Mouse (Mus musculus) limb, embryonic 14.5 days (tissue): ENCODE results near the gene Megf8. TPM values are rescaled to one million over a fixed set of nuclear protein-coding genes. Genes with fewer than 3 reads are reported as not detected.
"Not testable (repeated sequence)": the region's sequence is repeated elsewhere in the genome, so short reads cannot be mapped to it uniquely, and the experiment has no call there.

Experiments used
- ATAC-seq: fragments of 200-750 bp; cut with Nextera tagmentation; 2 replicates; pipeline ENCODE4 v1.8.0; 2017; ENCODE audit warnings: low read depth, moderate number of reproducible peaks, moderate TSS enrichment; ENCODE audit not compliant: low FRiP score
- DNase-seq: peaks from one replicate; pipeline ENCODE4 v3.0.0-alpha.2; 2015; ENCODE audit warnings: low spot score
- H3K27ac ChIP-seq: fragments of 300-500 bp; sonication (generic); replicated peaks from 2 replicates; pipeline ENCODE4 v1.5.1; 2014; ENCODE audit warnings: low read depth, mild to moderate bottlenecking, low read length, moderate library complexity, mixed read lengths
- H3K27me3 ChIP-seq: fragments of 300-500 bp; sonication (generic); 2 replicates; pipeline ENCODE4 v1.6.1; 2014; ENCODE audit warnings: low read length, mixed read lengths; ENCODE audit not compliant: control insufficient read depth, insufficient read depth
- H3K36me3 ChIP-seq: fragments of 300-500 bp; sonication (generic); 2 replicates; pipeline ENCODE4 v1.6.1; 2014; ENCODE audit warnings: mild to moderate bottlenecking, low read length, moderate library complexity, mixed read lengths; ENCODE audit not compliant: control insufficient read depth, insufficient read depth
- H3K4me1 ChIP-seq: fragments of 300-500 bp; sonication (generic); 2 replicates; pipeline ENCODE4 v1.6.1; 2014; ENCODE audit warnings: antibody characterized with exemption, low read length, mixed read lengths; ENCODE audit not compliant: control insufficient read depth, insufficient read depth
- H3K4me2 ChIP-seq: fragments of 300-500 bp; sonication (generic); replicated peaks from 2 replicates; pipeline ENCODE4 v1.6.1; 2014; ENCODE audit warnings: low read depth, mild to moderate bottlenecking, low read length, moderate library complexity; ENCODE audit not compliant: severe bottlenecking
- H3K4me3 ChIP-seq: fragments of 300-500 bp; sonication (generic); replicated peaks from 2 replicates; pipeline ENCODE4 v1.5.1; 2014; ENCODE audit warnings: low read length
- H3K9ac ChIP-seq: fragments of 300-500 bp; sonication (generic); 2 replicates; pipeline ENCODE4 v1.6.1; 2014; ENCODE audit warnings: mild to moderate bottlenecking, low read depth, low read length, moderate library complexity; ENCODE audit not compliant: severe bottlenecking
- H3K9me3 ChIP-seq: fragments of 300-500 bp; sonication (generic); 2 replicates; pipeline ENCODE4 v1.6.1; 2016; ENCODE audit warnings: low read length; ENCODE audit not compliant: control insufficient read depth
- POLR2A ChIP-seq: fragments of 200-500 bp; IDR thresholded peaks from 2 replicates; pipeline ENCODE4 v1.8.0; 2012; ENCODE audit warnings: inconsistent platforms, mild to moderate bottlenecking, moderate library complexity, borderline replicate concordance; ENCODE audit not compliant: insufficient read depth, insufficient read length; ENCODE audit errors: extremely low read depth
- WGBS: fragments of 180-500 bp; shearing (Covaris S2); extraction: QIAGEN DNeasy Blood & Tissue Kit; methylation state at CpG from one replicate; pipeline ENCODE4 v1.1.7; 2014; 5-methylcytosine and 5-hydroxymethylcytosine counted together
- polyA plus RNA-seq, 2 experiments: library from polyadenylated mRNA; depleted of rRNA in 1 of 2; stranded (reverse) in 1 of 2; unstranded in 1 of 2; fragments of >200 nt; fragmentation: Nextera tagmentation in 1 of 2; extraction: Ambion mirVana in 1 of 2; gene quantifications; 2 replicates each; pipeline versions ENCODE4 v1.2.1 to v1.2.3; 2012 to 2014

Gene Megf8
- polyA plus RNA-seq, 2 experiments: 16.5 to 45.1 TPM

DNA sequence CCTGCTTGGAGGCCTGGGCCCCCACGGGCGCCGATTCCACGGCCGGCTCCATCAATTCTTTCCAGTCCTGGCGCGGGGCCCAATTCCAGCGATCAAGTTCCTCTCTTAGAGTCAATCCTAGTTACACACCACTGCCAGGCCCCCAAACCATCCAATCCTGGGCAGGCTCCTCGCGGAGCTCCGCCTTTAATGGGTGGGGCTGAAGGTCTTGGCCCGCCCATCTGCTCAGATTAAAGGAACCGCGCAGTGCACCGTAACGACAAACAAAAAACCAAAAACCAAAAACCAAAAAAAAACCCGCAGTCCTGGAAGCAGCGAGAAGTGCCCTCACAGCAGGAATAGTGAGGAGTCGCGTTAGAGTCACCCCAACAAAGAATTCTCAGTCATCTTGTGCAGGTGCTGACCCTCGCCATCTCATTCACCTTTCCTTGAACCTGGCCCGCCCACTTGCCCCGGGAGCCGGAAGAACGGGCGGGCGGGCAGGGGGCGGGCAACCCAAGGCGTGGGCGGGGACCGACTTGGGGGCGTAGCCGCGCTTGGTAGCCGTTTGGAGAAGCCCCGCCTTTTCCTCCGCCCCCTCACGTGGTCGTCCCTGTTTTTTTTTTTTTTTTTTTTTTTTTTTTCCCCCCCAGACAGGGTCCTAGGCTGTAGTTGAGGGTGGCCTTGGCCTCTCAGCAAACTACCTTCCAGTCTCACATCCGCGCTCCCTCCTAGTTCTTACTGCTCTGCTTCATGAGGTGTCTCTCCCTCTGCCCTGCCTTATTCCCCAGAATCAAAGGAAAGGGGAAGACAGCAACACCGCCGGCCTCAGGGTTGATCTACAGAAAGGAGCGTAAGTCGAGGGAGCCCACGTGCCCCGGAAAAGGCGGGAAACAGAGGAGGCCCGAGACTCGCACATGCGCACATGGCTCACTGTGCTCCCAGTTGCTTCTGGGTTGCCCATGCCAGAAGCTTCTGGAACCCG lies 78.9 kb downstream of the Megf8 start:
- 9% methylated on average over 52 of the region's 52 CpGs for WGBS
- TF ChIP-seq POLR2A: no peak
- H3K27me3 ChIP-seq: no peaks in the 10 kb centered on the region
- ATAC-seq (peak; percentile 98), DNase-seq (peak; percentile 96)
- no peak overlapping the region; the same call in 1 of the 2 replicates for H3K27ac ChIP-seq
- no peaks in the 10 kb centered on the region for H3K36me3 ChIP-seq
- peak overlapping the region; percentile 53 for H3K9ac ChIP-seq
- peak overlapping the region; percentile 53 for H3K4me3 ChIP-seq
- H3K4me1 ChIP-seq: peaks cover 22% of the 10 kb centered on the region
- H3K4me2 ChIP-seq: peak overlapping the region; percentile 62
- no peaks in the 10 kb centered on the region for H3K9me3 ChIP-seq

DNA sequence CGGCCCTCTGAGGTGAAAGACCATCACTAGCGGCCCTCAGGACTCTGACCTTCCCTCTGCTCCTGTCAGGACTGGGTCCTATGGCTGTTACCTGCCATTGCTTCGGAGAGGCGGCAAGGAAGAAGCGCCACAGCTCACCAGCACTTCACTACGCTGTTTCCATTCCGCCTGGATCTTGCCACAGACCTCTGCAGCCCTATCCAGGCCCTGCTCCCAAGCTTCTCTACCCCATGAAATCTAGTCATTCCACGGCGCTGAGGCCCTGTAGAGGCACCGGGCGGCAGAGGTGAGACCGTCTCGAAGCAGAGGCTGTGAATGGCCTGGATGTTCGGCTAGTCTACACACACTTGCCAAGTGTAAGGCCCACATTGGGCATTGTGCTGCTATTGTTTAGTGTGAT lies 79.7 kb downstream of the Megf8 start:
- Histone ChIP-seq H3K9ac (no peak overlapping the region), H3K4me1 (peaks cover 18% of the 10 kb centered on the region), H3K27ac (no peak overlapping the region), H3K4me2 (peak overlapping the region; percentile 62; the same call in 1 of the 2 replicates), H3K4me3 (no peak overlapping the region), H3K9me3 (no peaks in the 10 kb centered on the region), H3K27me3 (no peaks in the 10 kb centered on the region), H3K36me3 (no peaks in the 10 kb centered on the region)
- TF ChIP-seq POLR2A: no peak
- no peak for DNase-seq
- no peak for ATAC-seq
- 92% methylated on average over 14 of the region's 14 CpGs for WGBS

DNA sequence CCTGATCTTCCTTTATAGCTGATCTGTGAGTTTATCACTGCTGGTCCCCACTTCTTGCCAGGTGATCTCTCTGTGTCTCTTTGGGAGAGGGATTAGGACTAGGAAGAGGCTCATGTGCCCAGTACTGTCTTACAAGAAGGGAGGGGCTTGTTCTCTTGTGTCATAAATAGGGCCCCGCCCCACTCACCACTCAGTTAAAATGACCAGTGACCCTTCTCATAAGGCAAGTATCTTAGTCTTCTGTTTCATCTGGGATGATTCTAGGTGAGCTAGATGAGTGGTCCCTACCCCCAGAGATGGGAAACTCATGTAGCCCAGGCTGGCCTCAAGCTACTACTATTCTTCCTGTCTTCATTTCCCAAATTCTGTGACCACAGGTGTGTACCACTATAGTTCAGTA lies 81.6 kb downstream of the Megf8 start, which contains the start of gene Lipe:
TSS of gene Lipe (minus strand) at position 101 of the 400 bp plus-strand sequence.
- DNase-seq: no peak
- Histone ChIP-seq H3K27me3 (no peaks in the 10 kb centered on the region), H3K4me3 (no peak within 1 kb of the TSS), H3K9me3 (no peaks in the 10 kb centered on the region), H3K4me1 (peaks cover 24% of the 10 kb centered on the region), H3K36me3 (no peaks in the 10 kb centered on the region), H3K9ac (no peak within 1 kb of the TSS), H3K4me2 (no peak within 1 kb of the TSS), H3K27ac (no peak within 1 kb of the TSS)
- no peak for TF ChIP-seq POLR2A
- no peak for ATAC-seq
- 94% methylated on average over 1 of the region's 1 CpGs for WGBS

DNA sequence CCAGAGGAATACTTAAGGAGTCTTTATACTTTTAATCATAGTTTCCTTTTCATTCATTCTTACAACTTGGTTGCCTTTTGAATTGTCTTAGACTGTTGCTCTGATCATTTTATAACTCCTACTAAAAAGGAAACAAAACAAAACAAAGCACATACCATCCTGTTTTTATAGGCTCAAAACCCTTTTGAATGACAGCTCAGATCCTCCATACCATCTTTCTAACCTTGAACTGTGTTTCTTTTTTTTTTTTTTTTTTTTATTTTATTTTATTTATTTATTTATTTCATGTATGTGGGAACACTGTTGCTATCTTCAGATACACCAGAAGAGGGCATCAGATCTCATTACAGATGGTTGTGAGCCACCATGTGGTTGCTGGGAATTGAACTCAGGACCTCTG lies 82.1 kb downstream of the Megf8 start:
- not testable (repeated sequence) for H3K9me3 ChIP-seq, H3K27ac ChIP-seq, H3K4me2 ChIP-seq, DNase-seq, H3K9ac ChIP-seq, H3K4me3 ChIP-seq, H3K27me3 ChIP-seq, ATAC-seq, H3K36me3 ChIP-seq
- peaks cover 20% of the 10 kb centered on the region for H3K4me1 ChIP-seq

DNA sequence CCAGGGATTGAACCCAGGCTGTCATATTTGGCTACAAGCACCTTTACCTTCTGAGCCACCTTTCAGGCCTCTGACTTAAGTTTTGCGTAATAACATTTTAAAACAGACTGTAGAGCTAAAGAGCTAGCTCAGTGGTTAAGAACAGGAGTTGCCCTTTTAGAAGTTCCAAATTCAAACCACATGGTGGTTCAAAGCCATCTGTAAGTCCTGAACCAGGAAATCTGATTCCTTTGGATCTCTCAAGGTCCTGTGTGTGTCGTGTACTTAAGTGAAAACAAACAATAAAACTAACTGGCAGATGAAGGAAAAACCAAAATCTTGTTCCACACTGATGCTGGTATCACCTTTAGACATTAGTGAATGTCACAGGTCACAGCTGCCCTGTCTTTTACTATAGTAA lies 84.6 kb downstream of the Megf8 start:
- 28% methylated on average over 2 of the region's 2 CpGs for WGBS
- H3K27me3 ChIP-seq: no peaks in the 10 kb centered on the region
- no peak overlapping the region for H3K9ac ChIP-seq
- H3K4me2 ChIP-seq: no peak overlapping the region
- H3K4me1 ChIP-seq: peaks cover 13% of the 10 kb centered on the region; the same call in 1 of the 2 replicates
- DNase-seq (peak; percentile 29), ATAC-seq (no peak; the same call in 1 of the 2 replicates)
- no peak for TF ChIP-seq POLR2A
- no peak overlapping the region for H3K4me3 ChIP-seq
- H3K36me3 ChIP-seq: no peaks in the 10 kb centered on the region
- no peak overlapping the region for H3K27ac ChIP-seq
- H3K9me3 ChIP-seq: no peaks in the 10 kb centered on the region
